Mouse (Mus musculus): ENCODE results near the gene Fam50b. TPM values are rescaled to one million over a fixed set of nuclear protein-coding genes. Genes with fewer than 3 reads are reported as not detected.

Fam50b gene
- polyA plus RNA-seq, 1 experiment from 2014 or later, result not detected

DNA sequence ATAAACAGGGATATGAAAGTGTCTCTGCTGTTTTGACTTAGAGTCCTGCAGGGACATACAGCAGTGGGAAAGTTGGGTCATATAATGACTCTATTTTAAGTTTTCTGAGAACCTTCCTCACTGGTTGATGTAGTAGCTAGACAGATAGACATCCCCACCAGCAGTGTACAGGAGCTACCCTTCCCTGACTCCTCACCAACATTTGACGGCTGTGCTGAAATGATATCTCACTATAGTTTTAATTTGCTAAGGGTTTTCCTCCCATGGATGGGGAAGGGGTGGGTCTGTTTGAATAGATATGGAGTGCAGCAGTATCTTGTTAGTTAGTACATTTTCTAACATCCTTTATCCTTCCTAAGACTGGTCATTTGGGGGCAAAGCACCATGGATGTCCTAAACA, 34.0 kb upstream of the Fam50b start:
- no peak for TF ChIP-seq CTCF (IDR thresholded peaks at IDR 0.05; ENCODE audit: low read depth)
- WGBS, result 82% methylated on average over 1 of the region's 1 CpGs
- no peak for ATAC-seq (replicated peaks; ENCODE audit: low FRiP score, low read depth)

DNA sequence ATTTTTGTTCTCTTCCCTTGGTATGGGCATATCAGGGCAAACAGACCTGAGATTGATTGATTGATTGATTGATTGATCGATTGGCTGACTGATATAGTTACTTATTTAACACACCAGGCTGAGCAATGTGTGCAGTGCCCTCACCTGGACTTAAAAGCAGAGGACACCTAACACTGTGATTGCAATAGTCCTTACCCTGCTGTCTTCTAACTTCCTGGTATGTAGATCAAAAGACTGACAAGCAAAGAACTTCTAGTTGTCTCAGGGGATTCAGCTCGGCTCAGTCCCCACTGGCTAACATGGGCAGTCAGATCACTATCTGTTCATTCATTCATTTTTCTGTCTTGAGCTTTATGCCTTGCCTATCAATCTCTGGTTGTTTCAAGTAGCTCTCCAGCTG, 31.3 kb upstream of the Fam50b start:
- Histone ChIP-seq H3K36me3 (ENCODE audit: insufficient read depth, low read length) (no peaks in the 10 kb centered on the region), H3K4me2 (ENCODE audit: low read length) (no peak overlapping the region), H3K4me1 (replicated peaks; ENCODE audit: insufficient read depth, low read length) (no peaks in the 10 kb centered on the region), H3K27me3 (ENCODE audit: insufficient read depth, low read length) (no peaks in the 10 kb centered on the region), H3K9me3 (replicated peaks; ENCODE audit: low read length) (no peaks in the 10 kb centered on the region), H3K4me3 (replicated peaks; ENCODE audit: low read depth, low read length) (no peak overlapping the region), H3K9ac (ENCODE audit: low read depth, low read length) (no peak overlapping the region), H3K27ac (no peak overlapping the region)
- DNase-seq (ENCODE audit: low spot score) (no peak), ATAC-seq (replicated peaks; ENCODE audit: low FRiP score, low read depth) (no peak)
- TF ChIP-seq CTCF (IDR thresholded peaks at IDR 0.05; ENCODE audit: low read depth), result no peak
- 65% methylated on average over 2 of the region's 2 CpGs for WGBS

More for the DNA sequence above, 34.0 kb upstream of the Fam50b start:
- Histone ChIP-seq H3K4me1 (replicated peaks; ENCODE audit: insufficient read depth, low read length) (peaks cover 2% of the 10 kb centered on the region; the same call in 1 of the 2 replicates), H3K4me2 (ENCODE audit: low read length) (no peak overlapping the region), H3K4me3 (replicated peaks; ENCODE audit: low read depth, low read length) (no peak overlapping the region), H3K9me3 (replicated peaks; ENCODE audit: low read length) (no peaks in the 10 kb centered on the region), H3K36me3 (ENCODE audit: insufficient read depth, low read length) (no peaks in the 10 kb centered on the region), H3K27ac (no peak overlapping the region), H3K9ac (ENCODE audit: low read depth, low read length) (no peak overlapping the region), H3K27me3 (ENCODE audit: insufficient read depth, low read length) (no peaks in the 10 kb centered on the region)
- DNase-seq (ENCODE audit: low spot score), result no peak

DNA sequence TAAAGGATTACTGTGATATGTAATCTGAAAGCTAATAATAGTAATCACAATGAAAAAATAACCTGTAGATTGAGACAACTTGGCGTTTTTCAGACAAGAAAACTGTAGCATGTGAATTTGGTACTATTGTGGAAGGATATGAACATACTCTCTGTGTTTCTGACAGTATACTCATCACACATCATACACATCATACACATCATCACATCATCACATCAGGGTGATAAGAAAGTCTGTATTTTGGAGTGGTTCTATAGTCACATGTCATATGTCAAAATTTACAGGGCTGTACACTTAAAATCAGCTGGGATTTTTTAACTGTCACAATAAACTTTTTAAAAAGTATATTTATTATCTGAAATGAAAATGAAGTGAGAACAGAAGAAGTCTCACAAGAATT, 30.9 kb upstream of the Fam50b start:
- no peaks in the 10 kb centered on the region for H3K4me1 ChIP-seq (replicated peaks; ENCODE audit: insufficient read depth, low read length)
- ATAC-seq (replicated peaks; ENCODE audit: low FRiP score, low read depth) (no peak), DNase-seq (ENCODE audit: low spot score) (no peak)
- H3K4me2 ChIP-seq (ENCODE audit: low read length), result no peak overlapping the region
- WGBS, result 85% methylated on average over 1 of the region's 1 CpGs
- H3K9me3 ChIP-seq (replicated peaks; ENCODE audit: low read length), result no peaks in the 10 kb centered on the region
- no peak overlapping the region for H3K4me3 ChIP-seq (replicated peaks; ENCODE audit: low read depth, low read length)
- no peak for TF ChIP-seq CTCF (IDR thresholded peaks at IDR 0.05; ENCODE audit: low read depth)
- H3K27ac ChIP-seq, result no peak overlapping the region
- no peaks in the 10 kb centered on the region for H3K27me3 ChIP-seq (ENCODE audit: insufficient read depth, low read length)
- H3K36me3 ChIP-seq (ENCODE audit: insufficient read depth, low read length), result no peaks in the 10 kb centered on the region
- H3K9ac ChIP-seq (ENCODE audit: low read depth, low read length), result no peak overlapping the region

DNA sequence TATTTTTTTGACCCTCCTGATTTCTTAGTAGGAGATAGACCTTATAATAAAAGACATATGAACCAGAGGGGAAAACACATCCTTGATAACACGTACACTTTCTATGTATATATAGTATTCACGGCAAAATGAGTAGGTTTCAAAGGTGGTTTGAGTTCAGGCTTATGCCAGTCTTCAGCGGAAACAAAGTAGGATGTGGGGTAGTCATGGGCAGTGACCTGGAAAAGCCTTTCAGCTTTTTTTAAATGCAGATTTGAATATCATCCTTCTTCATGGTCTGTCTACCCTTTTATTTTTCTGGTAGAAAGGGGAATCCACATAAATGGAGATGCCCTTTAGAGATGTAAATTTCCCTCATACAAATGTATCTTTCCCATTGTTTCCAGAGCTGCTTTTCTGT, 29.8 kb upstream of the Fam50b start:
- DNase-seq (ENCODE audit: low spot score), result no peak
- Histone ChIP-seq H3K36me3 (ENCODE audit: insufficient read depth, low read length) (no peaks in the 10 kb centered on the region), H3K9ac (ENCODE audit: low read depth, low read length) (no peak overlapping the region), H3K4me2 (ENCODE audit: low read length) (no peak overlapping the region), H3K4me1 (replicated peaks; ENCODE audit: insufficient read depth, low read length) (no peaks in the 10 kb centered on the region), H3K9me3 (replicated peaks; ENCODE audit: low read length) (no peaks in the 10 kb centered on the region), H3K4me3 (replicated peaks; ENCODE audit: low read depth, low read length) (no peak overlapping the region), H3K27me3 (ENCODE audit: insufficient read depth, low read length) (no peaks in the 10 kb centered on the region), H3K27ac (no peak overlapping the region)
- no peak for ATAC-seq (replicated peaks; ENCODE audit: low FRiP score, low read depth)
- 68% methylated on average over 3 of the region's 3 CpGs for WGBS
- no peak for TF ChIP-seq CTCF (IDR thresholded peaks at IDR 0.05; ENCODE audit: low read depth)

DNA sequence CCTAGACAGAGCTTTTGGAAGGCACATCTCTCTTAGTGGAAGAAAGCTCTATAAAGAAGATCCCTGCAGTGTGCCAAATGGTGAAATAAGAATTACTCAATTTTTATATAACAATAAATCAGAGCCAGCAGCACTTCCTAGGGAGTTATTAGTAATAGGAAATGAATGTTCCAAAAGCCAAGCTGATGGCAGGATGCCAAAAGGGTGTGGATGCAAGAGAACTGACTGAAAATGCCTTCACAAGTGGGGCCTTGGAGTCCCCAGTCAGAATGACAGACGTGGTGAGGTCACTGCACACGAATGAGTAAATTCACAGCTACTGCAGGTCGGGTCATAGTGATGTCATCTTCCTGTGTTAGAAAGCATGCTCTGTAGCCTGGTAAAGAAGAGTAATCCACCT, 25.7 kb upstream of the Fam50b start:
- no peaks in the 10 kb centered on the region for H3K36me3 ChIP-seq (ENCODE audit: insufficient read depth, low read length)
- H3K4me2 ChIP-seq (ENCODE audit: low read length), result no peak overlapping the region
- no peaks in the 10 kb centered on the region for H3K9me3 ChIP-seq (replicated peaks; ENCODE audit: low read length)
- 30% methylated on average over 3 of the region's 3 CpGs for WGBS
- no peaks in the 10 kb centered on the region for H3K27me3 ChIP-seq (ENCODE audit: insufficient read depth, low read length)
- H3K27ac ChIP-seq, result no peak overlapping the region
- no peaks in the 10 kb centered on the region for H3K4me1 ChIP-seq (replicated peaks; ENCODE audit: insufficient read depth, low read length)
- no peak overlapping the region for H3K9ac ChIP-seq (ENCODE audit: low read depth, low read length)
- no peak for TF ChIP-seq CTCF (IDR thresholded peaks at IDR 0.05; ENCODE audit: low read depth)
- H3K4me3 ChIP-seq (replicated peaks; ENCODE audit: low read depth, low read length), result no peak overlapping the region
- DNase-seq (ENCODE audit: low spot score) (peak; percentile 90), ATAC-seq (replicated peaks; ENCODE audit: low FRiP score, low read depth) (peak; percentile 52; the same call in 1 of the 2 replicates)

DNA sequence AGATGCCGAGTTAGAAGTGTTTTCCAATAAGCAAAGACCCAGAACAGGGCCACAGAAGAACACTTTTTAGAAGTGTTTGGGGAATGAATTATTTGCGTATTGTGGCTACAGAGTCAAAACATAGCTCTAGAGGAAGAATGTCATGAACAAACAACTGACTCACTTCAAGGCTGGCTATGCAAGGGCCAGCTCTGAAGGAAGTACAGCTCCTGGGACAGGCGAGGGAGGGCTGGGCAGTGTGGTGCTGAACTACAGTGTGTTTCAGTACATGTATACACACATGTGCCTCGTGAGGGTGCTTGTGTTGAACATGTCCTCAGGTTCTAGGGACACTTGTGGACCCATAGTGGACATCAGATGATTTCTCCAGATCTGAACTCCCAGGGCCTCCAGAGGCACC, 25.1 kb upstream of the Fam50b start:
- H3K27me3 ChIP-seq (ENCODE audit: insufficient read depth, low read length), result no peaks in the 10 kb centered on the region
- H3K9me3 ChIP-seq (replicated peaks; ENCODE audit: low read length), result no peaks in the 10 kb centered on the region
- no peak overlapping the region; the same call in 1 of the 2 replicates for H3K27ac ChIP-seq
- H3K4me2 ChIP-seq (ENCODE audit: low read length), result no peak overlapping the region
- H3K4me1 ChIP-seq (replicated peaks; ENCODE audit: insufficient read depth, low read length), result no peaks in the 10 kb centered on the region
- H3K36me3 ChIP-seq (ENCODE audit: insufficient read depth, low read length), result no peaks in the 10 kb centered on the region
- no peak overlapping the region for H3K9ac ChIP-seq (ENCODE audit: low read depth, low read length)
- no peak overlapping the region for H3K4me3 ChIP-seq (replicated peaks; ENCODE audit: low read depth, low read length)
- 82% methylated on average over 4 of the region's 4 CpGs for WGBS
- DNase-seq (ENCODE audit: low spot score) (no peak), ATAC-seq (replicated peaks; ENCODE audit: low FRiP score, low read depth) (no peak)
- no peak for TF ChIP-seq CTCF (IDR thresholded peaks at IDR 0.05; ENCODE audit: low read depth)

DNA sequence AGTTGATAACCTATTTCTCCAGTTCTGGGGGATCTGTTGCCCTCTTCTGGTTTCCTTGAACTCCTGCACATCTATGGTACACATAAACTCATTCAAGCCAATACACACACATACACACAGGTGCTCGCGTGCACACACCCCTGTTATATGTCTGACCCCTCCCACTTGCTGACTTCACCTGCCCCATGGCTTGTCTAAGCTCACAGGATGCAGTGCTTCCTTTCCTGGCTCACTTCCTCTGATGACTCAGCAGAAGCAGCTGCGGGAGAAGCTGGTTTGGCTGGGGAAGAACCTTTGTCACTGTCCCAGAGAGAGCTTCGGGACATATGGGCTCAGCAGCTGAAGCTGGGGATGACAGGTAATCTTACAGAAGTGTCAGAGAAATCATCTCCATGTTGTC, 23.2 kb upstream of the Fam50b start:
- Histone ChIP-seq H3K4me3 (replicated peaks; ENCODE audit: low read depth, low read length) (no peak overlapping the region), H3K27me3 (ENCODE audit: insufficient read depth, low read length) (no peaks in the 10 kb centered on the region), H3K4me1 (replicated peaks; ENCODE audit: insufficient read depth, low read length) (no peaks in the 10 kb centered on the region), H3K9ac (ENCODE audit: low read depth, low read length) (no peak overlapping the region), H3K9me3 (replicated peaks; ENCODE audit: low read length) (no peaks in the 10 kb centered on the region), H3K27ac (no peak overlapping the region), H3K36me3 (ENCODE audit: insufficient read depth, low read length) (no peaks in the 10 kb centered on the region), H3K4me2 (ENCODE audit: low read length) (no peak overlapping the region)
- ATAC-seq (replicated peaks; ENCODE audit: low FRiP score, low read depth) (no peak), DNase-seq (ENCODE audit: low spot score) (no peak)
- WGBS, result 83% methylated on average over 4 of the region's 4 CpGs
- TF ChIP-seq CTCF (IDR thresholded peaks at IDR 0.05; ENCODE audit: low read depth), result peak; percentile 16; the same call in 1 of the 2 replicates

All from kidney, postnatal 0 days (tissue).